Mouse (Mus musculus) thymus, postnatal 0 days (tissue): Measurements from ENCODE around the gene Gtf2h4. TPM values are rescaled to one million over a fixed set of nuclear protein-coding genes. Genes with fewer than 3 reads are reported as not detected.
A peak's percentile ranks its signal among the peaks of the same experiment; 100 is the strongest.

Source experiments
- DNase-seq: peaks from one replicate; pipeline ENCODE4 v3.0.0-alpha.2; 2015; ENCODE audit warnings: low spot score
- polyA plus RNA-seq: library from polyadenylated mRNA; unstranded; fragments of >200 nt; fragmentation: Nextera tagmentation; extraction: Ambion mirVana; gene quantifications from 2 replicates; pipeline ENCODE4 v1.2.1, GENCODE M21; 2015

Gtf2h4 gene
- polyA plus RNA-seq, 1 experiment from 2014 or later = 319 TPM

DNA sequence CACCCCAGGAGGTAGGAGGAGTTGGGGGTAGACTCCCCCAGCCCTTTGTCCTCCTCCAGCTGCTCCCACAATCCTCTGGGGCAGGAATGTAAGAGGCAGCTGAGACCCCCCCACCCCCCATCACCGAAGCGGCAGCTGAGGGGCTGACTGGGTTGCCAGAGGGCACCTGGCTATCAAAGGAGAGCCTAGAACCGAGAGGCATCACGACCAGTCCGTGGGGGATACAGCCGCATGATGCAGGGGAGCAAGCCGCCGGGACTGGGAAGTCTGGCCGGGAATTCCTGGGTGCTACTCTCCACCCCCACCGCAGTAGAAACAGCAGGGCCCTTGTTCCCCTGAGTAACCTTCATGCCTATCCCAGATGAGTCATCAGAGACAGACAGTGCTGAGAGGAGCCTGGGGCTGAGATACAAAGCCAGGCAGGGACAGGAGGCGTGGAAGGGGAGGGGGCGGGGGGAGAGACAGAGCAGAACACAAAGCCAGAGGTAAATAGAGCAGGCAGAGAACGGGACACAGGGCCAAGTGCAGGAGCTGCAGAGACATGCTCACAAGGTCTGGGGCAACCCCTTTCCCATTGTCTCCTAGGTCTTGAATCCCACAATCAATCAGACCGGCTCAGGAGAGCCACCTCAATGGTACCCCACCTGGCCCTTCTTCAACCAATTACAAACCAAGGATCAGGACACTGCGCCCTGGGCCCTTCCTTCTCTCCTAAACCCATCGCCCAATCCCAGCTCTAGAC, 24.4 kb upstream of the Gtf2h4 start:
- no peak for DNase-seq

DNA sequence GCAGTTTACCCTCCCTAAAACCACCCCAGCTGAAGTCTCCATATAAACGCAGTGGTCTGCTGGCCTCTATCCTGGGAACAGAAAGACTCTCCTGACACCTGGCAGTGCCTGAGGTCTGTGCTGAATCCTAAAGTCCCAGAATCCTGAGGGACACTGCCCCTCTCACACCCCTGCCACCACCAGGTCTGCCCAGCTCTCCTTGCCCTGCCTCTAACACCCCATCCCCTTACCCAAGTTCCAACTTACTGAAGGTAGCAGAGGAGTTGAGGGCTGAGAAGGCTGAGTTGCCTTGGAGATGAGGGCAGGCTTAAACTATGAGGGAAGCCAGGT, 23.9 kb upstream of the Gtf2h4 start:
- DNase-seq = no peak

DNA sequence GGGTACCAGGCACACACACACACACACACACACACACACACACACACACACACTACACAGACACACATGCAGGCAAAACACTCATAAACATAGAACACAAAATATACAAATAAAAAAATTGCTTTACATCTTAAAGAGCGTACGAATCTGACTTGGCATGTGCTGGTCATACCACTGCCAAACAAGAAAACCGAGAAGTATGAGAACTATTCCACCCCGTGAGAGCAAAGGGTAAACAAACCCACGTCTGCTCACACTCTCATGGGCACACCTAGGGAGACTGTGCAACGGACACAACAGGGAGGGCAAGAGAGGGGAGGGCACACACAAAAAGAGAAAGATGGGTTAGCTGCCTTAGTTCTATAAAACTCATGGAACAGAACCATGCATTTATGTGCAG, 23.2 kb upstream of the Gtf2h4 start:
- DNase-seq = no peak

DNA sequence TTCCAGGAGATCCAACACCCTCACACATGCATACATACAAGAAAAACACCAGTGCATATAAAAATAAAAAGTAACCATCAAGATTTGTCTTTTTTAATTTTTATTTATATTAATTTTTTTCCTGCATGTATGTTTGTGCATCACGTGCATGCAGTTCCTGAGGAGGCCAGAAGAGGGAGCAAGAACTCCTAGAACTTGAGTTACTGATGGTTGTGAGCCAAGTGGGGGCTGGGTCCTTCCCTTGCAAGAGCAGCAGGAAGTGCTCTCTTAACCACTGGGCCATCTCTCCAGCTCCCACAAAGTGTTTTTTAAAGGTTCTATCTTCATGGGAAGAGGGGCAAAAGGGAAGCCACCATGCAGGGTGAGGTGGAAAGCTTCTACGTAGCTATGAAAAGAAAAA, 21.8 kb upstream of the Gtf2h4 start:
- DNase-seq = peak; percentile 63

DNA sequence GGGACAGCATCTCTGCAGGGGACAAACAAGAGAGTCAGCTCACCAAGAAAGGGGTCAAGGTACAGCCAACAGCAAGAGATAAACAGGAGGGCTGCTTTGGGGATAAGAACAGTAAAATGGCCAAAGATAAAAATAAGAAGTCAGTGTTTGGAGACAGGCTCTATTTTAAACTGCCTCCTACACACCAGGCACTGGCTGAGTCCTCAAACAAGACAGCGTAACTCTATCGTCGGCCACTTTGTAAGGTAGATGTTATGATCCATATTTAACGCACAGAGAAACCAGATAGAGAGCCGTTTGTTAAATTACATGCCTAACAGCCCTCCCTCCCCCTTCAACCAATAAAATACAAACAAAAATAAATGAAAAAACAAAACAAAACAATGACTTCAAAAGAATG, 20.4 kb upstream of the Gtf2h4 start:
- DNase-seq = no peak

DNA sequence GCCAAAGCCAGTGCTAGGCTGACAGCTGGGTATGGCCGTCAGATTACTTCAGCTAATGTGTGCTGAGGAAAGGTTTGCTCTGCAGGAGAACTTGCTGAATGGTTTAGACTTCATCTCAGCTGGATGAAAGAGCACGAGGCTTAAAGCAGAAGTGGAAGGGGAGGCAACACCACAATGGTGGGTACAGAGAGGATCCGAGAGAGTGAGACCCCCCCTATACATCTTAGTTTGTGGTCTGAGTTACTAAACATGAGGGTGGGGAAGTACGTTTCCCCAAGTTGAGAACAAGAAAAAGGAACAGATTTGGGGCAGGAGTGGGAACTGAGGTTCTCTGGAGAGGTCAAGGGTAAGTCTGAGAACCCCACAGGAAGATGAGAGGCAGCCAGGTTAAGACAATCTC, 18.8 kb upstream of the Gtf2h4 start:
- DNase-seq = no peak

DNA sequence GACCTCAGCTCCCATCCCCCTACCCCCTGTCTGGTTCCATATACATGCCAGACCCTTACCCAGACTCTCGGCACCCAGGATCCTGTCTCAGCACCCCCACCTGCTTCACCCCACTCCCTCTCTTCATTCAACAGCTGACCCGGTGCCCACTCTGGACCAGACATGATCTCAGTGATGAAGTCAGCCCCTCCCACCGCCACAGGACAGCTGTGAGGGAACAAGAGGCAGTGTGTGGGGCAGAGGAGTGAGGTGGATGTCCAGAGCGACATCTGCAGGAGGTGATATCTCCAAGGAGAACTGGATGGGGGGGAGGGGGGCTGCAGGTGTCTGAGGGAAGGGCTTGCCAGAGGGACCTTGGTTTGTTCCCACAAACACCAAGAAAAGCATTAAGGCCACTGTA, 18.3 kb upstream of the Gtf2h4 start:
- no peak for DNase-seq

DNA sequence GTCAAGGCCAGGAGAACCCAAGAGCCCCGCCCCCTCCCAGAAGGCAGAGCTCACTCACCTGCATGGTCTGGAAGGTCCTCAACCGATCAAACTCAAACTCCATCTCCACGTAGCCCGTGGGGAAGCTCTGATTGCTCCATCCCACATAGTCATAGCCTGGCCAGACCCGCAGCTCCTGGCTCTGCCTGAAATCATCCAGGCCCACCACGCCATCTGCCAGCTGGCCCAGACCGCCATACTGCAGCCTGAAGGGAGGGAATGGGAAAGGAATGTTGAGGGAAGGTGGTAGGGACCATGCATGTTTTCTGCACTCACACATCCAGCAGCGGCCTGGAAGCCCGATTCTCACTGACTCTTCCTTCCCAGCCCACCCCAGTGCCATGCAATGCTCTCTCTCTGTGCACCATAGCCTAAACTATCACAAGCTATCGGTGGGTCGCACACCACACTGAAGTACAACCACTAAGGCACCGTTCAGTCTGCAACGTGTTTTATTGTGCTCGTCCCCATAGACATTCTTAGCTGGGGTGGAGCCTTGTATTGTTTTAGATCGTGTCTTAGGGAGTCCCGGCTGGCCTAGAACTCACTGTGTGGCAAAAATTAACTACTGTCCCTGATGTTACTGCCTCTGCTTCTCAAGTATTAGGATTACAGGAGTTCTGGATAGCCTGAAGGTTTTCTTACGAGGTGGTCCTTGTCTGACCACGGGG, 16.6 kb upstream of the Gtf2h4 start:
- DNase-seq = no peak

DNA sequence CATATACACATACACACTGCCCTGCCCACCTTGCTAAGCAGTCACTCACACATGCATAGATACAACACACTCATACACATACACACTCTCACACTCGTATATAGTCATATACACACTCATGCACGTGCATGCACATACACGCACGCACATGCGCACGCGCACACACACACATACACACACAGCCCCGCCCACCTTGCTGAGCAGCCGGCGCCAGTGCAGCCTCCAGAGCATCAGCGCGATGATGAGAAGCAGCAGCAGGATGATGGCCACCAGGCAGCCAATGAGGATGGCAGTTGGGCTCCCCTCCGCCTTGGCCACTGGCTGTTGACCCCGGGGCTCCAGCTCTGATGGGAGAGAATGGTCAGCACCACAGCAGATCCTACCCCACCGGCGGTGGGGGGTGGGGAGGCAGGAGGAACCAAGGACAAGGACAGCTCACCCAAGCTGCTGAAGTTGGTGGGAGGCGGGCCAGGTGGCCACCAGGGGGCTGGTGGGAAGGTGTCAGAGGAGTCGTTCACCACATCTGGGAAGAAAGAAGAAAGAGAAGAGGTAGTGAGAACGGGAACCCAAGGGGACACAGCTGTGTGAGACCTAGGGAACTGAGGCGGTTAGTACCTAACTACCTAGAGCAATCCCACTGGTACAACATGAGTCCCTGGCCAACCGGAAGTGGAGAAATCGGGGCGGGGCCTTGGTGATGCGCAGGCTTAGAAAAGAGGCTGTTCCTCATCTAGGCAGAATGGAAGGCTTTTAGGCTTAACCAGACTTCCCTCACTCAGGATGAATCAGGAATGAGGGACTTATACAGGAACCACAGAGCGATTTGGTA, 15.0 kb upstream of the Gtf2h4 start:
- DNase-seq = peak; percentile 39

DNA sequence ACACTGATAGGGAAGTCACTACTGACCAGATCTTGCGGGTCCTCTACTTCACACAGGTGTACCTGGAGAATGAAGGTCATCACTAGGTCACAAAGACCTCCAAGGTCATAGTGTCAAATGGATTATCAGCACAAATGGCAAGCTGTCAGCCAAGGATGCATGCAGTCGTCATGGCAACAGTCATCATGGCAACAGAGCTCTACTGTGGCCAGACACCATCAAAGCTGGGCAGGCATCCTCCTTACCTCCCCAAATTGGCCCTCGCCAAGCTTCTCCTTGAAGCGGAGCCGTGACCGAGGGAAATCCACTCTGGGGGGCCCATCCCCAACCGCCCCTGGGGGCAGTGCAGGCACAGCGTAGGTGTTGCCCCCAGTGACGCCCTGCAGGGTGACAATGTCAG, 11.5 kb upstream of the Gtf2h4 start:
- no peak for DNase-seq

DNA sequence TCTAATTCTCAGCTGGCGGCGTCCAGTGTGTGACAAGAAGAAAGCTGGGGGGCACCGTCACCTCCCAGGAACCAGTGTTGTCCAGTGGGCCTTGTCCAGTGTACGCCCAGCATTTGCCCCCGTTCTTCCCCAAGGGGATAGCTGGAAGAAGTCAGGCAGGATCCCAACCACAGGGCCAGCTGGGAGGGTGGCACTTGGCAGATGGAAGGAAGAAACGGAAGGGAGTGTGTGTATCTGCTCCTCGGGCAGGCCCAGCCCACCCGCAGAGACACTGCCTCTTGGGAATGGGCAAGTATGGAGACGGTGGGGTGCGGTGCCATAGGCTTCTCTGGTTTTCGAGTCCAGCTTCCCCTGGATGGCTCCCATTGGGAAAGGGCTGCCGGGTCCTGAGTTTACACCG, 8.4 kb upstream of the Gtf2h4 start:
- DNase-seq = no peak

DNA sequence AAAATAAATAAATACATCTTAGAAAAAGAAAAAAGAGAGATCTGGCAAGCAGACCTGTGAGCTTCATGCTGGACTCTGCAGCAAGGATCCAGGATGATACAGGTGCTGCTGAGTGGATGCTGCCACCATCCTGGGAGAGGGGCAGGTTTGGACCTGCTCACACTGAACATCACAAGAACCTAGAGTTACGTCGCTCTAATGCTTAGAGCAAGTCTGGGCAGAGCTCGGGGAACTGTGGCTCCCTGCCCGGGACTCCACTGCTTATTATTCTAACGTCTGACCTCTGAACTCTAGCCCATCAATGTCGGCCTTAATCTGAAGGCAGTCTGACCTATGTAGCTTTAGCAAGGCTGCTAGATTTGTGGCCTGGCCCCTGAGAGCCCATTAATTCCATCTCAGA, 7.1 kb upstream of the Gtf2h4 start:
- no peak for DNase-seq

DNA sequence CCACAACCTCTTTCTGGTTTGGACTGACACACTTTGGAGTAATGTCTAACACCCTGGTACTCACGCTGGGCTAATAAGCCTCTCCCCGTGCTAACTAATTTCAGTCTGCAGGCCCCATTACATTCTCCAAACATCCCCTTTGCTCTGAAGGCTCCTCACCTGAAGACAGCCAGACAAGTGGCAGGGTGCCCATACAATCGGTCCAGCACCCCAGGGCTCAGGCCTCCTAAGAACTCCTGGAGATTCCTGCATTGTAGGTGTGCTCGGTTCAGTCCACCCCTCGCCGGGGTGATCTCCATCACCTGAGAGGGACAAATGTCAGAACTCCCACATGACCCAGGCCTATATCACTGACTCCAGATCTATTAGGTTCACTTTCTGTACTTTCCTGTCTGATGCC, 1.0 kb downstream of the Gtf2h4 start:
- DNase-seq = no peak

DNA sequence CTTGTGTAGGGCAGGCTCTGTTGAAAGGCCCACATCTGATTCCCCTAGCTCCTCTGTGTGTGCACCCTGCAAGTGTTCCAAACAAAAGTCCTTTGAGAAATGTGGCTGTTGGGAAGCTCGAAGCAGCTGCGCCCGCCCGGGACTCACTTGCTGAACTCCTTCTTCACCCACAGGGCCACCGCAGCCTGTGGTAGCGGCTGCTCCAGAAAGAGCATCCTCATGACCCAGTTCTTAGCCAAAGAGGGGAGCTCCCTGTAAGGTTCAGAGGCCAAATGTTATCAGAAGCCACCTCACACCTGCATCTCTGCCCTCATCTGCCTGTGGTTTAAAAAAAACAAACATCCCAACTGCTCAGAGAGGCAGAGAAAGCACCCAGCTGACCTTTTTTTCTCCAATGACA, 1.7 kb downstream of the Gtf2h4 start:
- DNase-seq = peak; percentile 94

DNA sequence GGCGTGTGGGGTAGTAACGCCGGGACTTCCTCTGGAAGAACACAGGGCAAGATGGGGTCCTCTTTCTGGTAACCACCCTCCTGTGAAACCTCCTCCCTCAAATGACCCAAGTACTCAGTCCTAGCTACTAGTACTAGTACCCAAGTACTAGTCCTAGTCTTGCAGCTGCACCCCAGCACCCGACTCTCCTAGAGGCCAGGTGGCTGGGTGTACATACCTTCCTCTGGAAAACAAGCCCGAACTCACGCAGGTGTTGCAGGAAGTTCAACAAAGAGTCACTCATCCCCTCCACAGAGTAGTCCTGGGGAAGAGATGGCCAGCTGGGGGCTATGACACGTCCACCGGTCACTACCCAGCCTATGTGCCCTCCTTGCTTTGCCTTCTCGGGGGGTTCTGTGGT, 3.8 kb downstream of the Gtf2h4 start:
- peak; percentile 56 for DNase-seq

DNA sequence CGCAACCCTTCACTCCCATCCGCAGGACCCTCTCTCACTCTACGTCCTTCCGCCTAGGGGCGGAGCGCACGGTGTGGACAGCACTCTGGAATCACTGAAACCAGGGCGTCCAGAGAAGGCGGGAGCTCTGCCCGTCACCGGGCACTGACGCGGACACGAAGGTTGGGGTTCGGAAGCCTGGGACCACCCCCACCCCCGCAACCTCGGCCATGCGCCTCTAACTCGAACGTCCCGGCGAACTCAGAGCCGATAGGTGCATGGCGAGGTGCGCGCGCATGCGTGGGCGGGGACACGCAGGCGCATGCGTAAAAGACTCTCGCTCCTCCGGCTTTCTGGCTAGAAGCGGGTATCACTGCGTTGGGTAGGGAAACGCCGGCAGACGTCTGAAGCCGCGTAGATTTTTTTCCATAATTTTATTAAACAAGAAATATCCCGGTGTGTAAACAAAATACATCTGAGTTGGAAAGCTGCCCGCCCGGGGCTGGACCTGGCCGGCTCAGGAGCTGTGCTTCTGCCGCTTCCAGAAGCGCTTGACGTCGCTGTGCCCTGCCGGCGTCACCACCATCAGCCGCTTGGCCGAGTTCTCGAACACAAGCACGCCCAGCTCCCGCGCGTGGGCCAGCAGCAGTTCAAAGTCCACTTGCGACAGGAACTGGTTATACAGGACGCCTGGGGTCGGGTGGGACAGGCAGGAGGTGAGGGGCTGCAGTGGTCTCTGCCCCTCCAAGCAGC, 6.0 kb downstream of the Gtf2h4 start, which contains the start of gene Vars2:
Vars2 (minus strand) TSS at position 259 of the 732 bp plus-strand sequence.
- DNase-seq = peak; percentile 97

DNA sequence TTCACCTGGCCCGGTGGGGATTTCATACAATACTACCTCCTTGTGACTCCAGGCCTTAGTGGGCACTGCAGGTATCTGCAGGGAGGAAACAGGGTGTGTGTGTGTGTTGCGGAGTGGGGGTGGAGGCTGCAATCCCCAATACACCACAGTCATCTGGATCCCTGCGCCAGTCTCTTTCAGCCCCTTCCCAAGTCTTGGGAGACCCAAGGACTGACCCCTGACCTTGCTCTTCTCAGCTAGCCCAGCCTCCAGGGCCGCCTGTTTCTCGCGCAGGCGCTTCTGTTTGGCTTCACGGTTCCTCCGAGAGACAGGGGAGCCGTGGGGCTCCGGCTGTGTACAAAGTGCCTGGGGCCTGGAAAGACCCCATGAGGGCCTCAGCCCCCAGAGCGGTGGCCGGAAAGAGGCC, 6.7 kb downstream of the Gtf2h4 start:
- no peak for DNase-seq

DNA sequence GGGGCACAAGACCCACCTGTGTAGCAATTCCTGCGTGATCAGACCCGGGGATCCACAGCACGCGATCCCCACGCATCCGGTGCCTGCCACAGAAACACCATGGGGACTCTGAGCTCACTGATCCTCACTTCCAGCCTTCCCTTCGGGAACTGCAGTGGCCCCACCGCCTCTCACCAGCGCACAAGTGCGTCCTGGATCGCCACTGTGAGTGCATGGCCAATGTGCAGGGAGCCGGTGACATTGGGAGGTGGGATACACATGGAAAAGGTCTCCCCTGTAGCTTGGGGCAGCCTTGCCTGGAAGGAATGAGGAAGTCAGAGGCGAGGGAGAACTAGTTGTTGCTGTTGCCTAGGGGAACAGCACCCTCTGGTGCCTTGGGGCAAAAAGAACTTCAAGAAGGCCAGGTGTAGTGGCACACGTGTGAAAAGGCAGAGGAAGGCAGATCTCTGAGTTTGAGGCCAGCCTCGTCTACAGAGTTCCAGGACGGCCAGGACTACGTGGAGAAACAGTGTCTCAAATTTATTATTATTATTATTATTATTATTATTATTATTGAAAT, 7.5 kb downstream of the Gtf2h4 start:
- DNase-seq = peak; percentile 62

DNA sequence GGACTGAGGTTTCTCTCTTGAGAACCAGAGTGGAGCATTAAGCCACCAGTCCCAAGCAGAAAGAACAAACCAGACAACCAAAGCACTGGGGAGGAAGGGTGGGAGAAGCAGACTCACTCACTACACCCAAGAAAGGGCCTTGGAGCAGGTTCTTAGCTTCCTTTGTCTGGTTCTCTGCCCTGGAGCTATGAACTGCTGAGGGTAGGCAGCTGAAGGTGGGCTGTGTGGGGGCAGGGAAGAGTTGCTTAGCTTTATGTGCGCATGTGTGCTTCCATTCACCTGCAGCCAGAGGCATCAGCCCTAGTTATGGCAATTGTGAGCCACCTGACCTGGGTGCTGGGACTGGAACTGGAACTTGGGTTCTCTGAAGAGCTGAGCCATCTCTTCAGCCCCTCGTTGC, 20.5 kb downstream of the Gtf2h4 start:
- DNase-seq = no peak

DNA sequence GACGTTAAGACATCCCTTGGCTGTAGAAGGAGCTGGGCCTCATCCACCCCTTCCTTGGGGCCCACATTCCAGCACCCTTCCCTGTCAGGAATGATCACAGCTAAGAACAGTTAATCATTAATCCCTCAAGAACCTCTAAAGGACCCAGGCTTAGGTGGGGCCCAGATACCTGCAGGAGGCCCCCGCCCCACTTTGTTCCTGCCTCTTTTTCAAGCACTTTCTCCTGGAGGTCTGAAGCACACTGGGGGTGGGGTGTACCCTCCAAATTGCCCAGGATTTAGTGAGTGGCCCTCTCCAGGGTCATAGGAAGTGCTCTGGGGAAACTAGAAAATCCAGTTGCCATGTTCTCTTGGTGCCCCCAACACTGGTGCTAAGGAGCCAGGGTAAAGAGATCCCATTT, 24.1 kb downstream of the Gtf2h4 start:
- DNase-seq = no peak

DNA sequence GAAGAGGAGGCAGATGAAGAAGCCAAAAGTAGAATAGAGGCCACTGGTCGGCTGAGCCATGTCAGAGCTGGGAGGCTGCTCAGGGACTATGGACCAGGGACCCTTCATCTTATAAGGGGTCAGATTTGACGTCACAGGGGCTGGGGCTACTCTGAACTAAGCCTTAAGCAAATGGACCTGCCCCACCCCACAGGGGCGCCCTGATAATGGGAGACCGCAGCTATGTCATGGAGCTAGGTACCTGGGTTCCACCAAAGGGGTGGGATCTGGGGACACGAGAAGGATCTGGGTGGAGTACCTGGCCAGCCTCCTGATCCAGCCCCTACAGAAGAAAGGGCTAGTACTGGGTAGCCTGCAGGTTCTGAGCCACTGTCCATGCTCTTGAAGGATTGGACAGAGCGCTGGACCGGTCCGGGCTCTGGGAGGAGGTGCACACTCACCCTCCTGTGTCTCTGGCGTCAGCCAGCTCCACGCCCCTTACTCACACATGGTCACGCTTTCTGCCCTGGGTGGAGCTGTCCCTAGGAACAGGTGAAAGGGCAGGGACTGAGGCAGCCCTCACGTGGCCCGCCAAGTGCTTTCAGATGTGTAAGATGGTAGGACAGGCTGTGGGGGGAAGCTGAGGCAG, 29.8 kb downstream of the Gtf2h4 start, which contains the start of gene Mucl3:
Mucl3 (minus strand) TSS at position 87 of the 628 bp plus-strand sequence.
- no peak for DNase-seq
